Mouse (Mus musculus): ENCODE data around the gene Acer3. TPM values are rescaled to one million over a fixed set of nuclear protein-coding genes. Genes with fewer than 3 reads are reported as not detected.
A peak's percentile ranks its signal among the peaks of the same experiment; 100 is the strongest.

Acer3 gene
- total and polyA plus RNA-seq, 2 experiments from 2014 or later, result 12.1 to 14.1 TPM

DNA sequence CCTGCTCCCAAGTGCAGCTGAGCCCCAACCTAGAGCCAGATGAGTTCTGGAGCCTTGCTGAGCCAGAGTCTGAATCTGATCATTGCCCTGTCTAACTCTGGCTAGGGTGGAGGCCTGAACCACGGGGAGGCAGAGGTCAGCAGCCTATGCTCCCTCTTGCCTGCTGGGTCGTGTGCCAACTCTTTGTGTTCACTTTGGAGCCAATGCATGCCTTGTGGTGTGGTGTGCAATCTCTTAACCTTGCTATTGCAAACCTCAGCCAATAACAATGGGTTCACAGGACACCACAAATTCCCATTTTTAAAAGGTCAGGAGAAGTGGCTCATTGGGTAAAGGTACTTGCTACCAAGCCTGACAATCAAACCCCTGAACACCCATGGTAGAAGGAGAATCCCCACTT lies 4.4 kb downstream of the Acer3 start:
- H3K9me3 ChIP-seq (ENCODE audit: low read length), result no peaks in the 10 kb centered on the region
- no peak for DNase-seq
- no peak for ATAC-seq
- no peaks in the 10 kb centered on the region for H3K36me3 ChIP-seq (ENCODE audit: insufficient read depth)
- no peak overlapping the region for H3K9ac ChIP-seq
- H3K27me3 ChIP-seq (ENCODE audit: insufficient read depth, low read length), result no peaks in the 10 kb centered on the region
- H3K4me3 ChIP-seq (ENCODE audit: low read depth, low read length), result no peak overlapping the region
- H3K4me2 ChIP-seq (ENCODE audit: low read depth), result no peak overlapping the region
- no peak overlapping the region for H3K27ac ChIP-seq (ENCODE audit: low read depth, low read length)
- no peaks in the 10 kb centered on the region for H3K4me1 ChIP-seq (ENCODE audit: insufficient read depth)
- no peak for TF ChIP-seq CTCF (IDR thresholded peaks at IDR 0.05; ENCODE audit: low read depth)
- 46% methylated on average over 2 of the region's 2 CpGs for whole genome bisulfite sequencing

DNA sequence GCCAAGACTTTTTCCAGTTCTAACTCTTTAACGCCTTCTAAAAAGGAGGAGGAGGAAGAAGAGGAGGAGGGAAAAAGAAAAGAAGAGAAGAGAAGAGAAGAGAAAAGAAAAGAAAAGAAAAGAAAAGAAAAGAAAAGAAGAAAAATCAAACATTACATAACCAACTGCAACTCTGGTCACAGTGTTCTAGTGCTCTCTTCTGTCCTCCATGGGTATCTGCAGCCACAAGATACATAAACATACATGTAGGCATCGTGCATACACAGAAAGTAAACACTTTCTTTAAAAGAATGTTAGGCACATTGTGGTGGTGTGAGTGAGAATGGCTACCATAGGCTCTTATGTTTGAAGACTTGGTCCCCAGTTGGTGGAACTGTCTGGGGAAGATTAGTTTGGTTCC lies 5.9 kb downstream of the Acer3 start:
- WGBS, result 81% methylated on average over 2 of the region's 2 CpGs
- H3K27ac ChIP-seq (ENCODE audit: low read depth, low read length), result no peak overlapping the region
- H3K4me3 ChIP-seq (ENCODE audit: low read depth, low read length), result no peak overlapping the region
- ATAC-seq, result no peak
- no peaks in the 10 kb centered on the region for H3K27me3 ChIP-seq (ENCODE audit: insufficient read depth, low read length)
- no peak for DNase-seq
- TF ChIP-seq CTCF (IDR thresholded peaks at IDR 0.05; ENCODE audit: low read depth), result peak; percentile 40; the same call in 1 of the 2 replicates
- H3K9ac ChIP-seq, result no peak overlapping the region
- no peaks in the 10 kb centered on the region for H3K4me1 ChIP-seq (ENCODE audit: insufficient read depth)
- H3K36me3 ChIP-seq (ENCODE audit: insufficient read depth), result no peaks in the 10 kb centered on the region
- no peak overlapping the region for H3K4me2 ChIP-seq (ENCODE audit: low read depth)
- no peaks in the 10 kb centered on the region for H3K9me3 ChIP-seq (ENCODE audit: low read length)

DNA sequence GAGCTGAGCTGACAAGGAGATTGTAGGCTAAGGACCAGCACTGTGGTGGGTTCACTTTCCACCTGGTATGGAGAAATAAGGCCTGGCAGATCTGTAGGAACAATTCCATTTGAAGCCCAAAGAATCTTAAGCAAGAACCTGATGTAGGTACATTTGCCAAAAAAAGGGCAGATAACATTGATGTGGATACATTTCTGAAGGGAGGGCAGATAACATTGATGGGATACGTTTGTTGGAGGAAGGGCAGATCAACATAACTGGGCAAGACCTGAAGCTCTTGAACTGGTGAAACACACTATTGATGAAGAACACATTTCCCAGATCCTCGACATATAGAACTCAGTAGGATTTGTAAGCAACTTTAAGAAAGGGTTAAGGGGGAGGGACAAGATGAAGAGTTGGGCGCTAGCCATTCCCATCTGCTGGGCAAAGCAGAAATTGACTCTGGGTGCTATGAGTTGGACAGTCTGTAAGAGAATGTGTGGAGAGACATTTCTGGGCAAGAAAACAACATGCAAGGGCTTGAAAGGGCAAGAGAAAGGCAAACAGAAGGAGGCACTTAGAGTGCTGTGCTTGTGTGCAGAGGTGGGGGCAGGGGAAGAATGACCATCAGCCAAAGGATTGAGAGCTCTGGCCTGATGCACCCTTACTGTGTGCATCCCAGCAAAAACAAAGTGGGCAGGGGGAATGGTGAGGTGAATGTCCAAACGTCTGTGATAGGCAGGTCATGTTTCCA lies 8.7 kb downstream of the Acer3 start:
- DNase-seq (no peak), ATAC-seq (no peak)
- Histone ChIP-seq H3K27me3 (ENCODE audit: insufficient read depth, low read length) (no peaks in the 10 kb centered on the region), H3K4me2 (ENCODE audit: low read depth) (no peak overlapping the region), H3K4me1 (ENCODE audit: insufficient read depth) (peaks cover 8% of the 10 kb centered on the region; the same call in 1 of the 2 replicates), H3K9ac (no peak overlapping the region), H3K36me3 (ENCODE audit: insufficient read depth) (no peaks in the 10 kb centered on the region), H3K27ac (ENCODE audit: low read depth, low read length) (no peak overlapping the region), H3K9me3 (ENCODE audit: low read length) (no peaks in the 10 kb centered on the region), H3K4me3 (ENCODE audit: low read depth, low read length) (no peak overlapping the region)
- 66% methylated on average over 4 of the region's 4 CpGs for WGBS
- TF ChIP-seq CTCF (IDR thresholded peaks at IDR 0.05; ENCODE audit: low read depth), result no peak

- no peaks in the 10 kb centered on the region for H3K36me3 ChIP-seq (ENCODE audit: insufficient read depth)
- peaks cover 8% of the 10 kb centered on the region; the same call in 1 of the 2 replicates for H3K4me1 ChIP-seq (ENCODE audit: insufficient read depth)
- WGBS, result 63% methylated on average over 6 of the region's 6 CpGs
- H3K9ac ChIP-seq, result no peak overlapping the region
- H3K4me3 ChIP-seq (ENCODE audit: low read depth, low read length), result no peak overlapping the region
- H3K4me2 ChIP-seq (ENCODE audit: low read depth), result no peak overlapping the region
- TF ChIP-seq CTCF (IDR thresholded peaks at IDR 0.05; ENCODE audit: low read depth), result no peak
- no peaks in the 10 kb centered on the region for H3K27me3 ChIP-seq (ENCODE audit: insufficient read depth, low read length)
- DNase-seq (no peak), ATAC-seq (no peak)
- H3K9me3 ChIP-seq (ENCODE audit: low read length), result no peaks in the 10 kb centered on the region
- no peak overlapping the region for H3K27ac ChIP-seq (ENCODE audit: low read depth, low read length)
These were observed 10.7 kb downstream of the Acer3 start for GRCm38 (mm10) chr7:98310266-98310665.

GRCm38 (mm10) chr7:98309219-98310030 lies 11.6 kb downstream of the Acer3 start:
- peaks cover 8% of the 10 kb centered on the region; the same call in 1 of the 2 replicates for H3K4me1 ChIP-seq (ENCODE audit: insufficient read depth)
- H3K27ac ChIP-seq (ENCODE audit: low read depth, low read length), result peak overlapping the region; percentile 57
- ATAC-seq (peak; percentile 97), DNase-seq (peak; percentile 83)
- H3K4me3 ChIP-seq (ENCODE audit: low read depth, low read length), result peak overlapping the region; percentile 70
- H3K36me3 ChIP-seq (ENCODE audit: insufficient read depth), result no peaks in the 10 kb centered on the region
- no peaks in the 10 kb centered on the region for H3K9me3 ChIP-seq (ENCODE audit: low read length)
- peak overlapping the region; percentile 77 for H3K4me2 ChIP-seq (ENCODE audit: low read depth)
- peak overlapping the region; percentile 72 for H3K9ac ChIP-seq
- TF ChIP-seq CTCF (IDR thresholded peaks at IDR 0.05; ENCODE audit: low read depth), result peak; percentile 39
- 1% methylated on average over 52 of the region's 53 CpGs for WGBS
- H3K27me3 ChIP-seq (ENCODE audit: insufficient read depth, low read length), result no peaks in the 10 kb centered on the region

DNA sequence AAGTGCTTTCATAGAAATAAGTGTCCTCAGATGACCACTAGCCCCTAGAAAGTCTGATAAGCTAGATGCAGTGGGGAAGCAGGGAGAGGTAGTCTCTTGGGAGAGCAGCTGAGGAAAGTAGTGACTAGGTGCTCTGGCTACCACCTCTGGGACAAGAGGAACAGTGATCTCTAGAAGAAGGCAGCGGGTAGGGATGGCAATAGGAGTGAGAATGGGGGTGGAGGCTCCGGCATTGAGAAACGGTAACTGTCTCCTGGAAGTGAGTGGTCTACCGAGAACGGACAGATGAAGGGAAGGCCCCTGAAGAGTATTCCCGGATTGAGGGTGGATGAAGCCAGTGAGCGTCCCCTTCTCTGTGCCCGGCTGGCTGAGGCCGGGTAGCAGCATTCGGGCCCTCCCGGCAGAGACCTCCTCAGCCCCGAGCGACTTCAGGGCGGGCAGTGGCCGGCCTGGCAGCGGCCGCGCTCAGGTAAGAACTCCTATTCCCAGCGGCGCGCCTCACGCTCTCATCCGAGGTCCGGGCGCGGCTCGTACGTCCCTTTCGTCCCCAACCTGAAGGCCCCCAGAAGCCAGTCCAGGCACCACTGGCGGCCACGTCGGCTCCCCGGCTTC lies 12.3 kb downstream of the Acer3 start:
- Histone ChIP-seq H3K9ac (peak overlapping the region; percentile 72), H3K9me3 (ENCODE audit: low read length) (no peaks in the 10 kb centered on the region), H3K36me3 (ENCODE audit: insufficient read depth) (no peaks in the 10 kb centered on the region), H3K27me3 (ENCODE audit: insufficient read depth, low read length) (no peaks in the 10 kb centered on the region), H3K4me1 (ENCODE audit: insufficient read depth) (peaks cover 8% of the 10 kb centered on the region; the same call in 1 of the 2 replicates), H3K4me3 (ENCODE audit: low read depth, low read length) (peak overlapping the region; percentile 70), H3K27ac (ENCODE audit: low read depth, low read length) (peak overlapping the region; percentile 57; the same call in 1 of the 2 replicates), H3K4me2 (ENCODE audit: low read depth) (peak overlapping the region; percentile 77)
- peak; percentile 54 for ATAC-seq
- whole genome bisulfite sequencing, result under 1% methylated on average over 33 of the region's 33 CpGs
- no peak for TF ChIP-seq CTCF (IDR thresholded peaks at IDR 0.05; ENCODE audit: low read depth)
- DNase-seq, result peak; percentile 27

Measured in forebrain, postnatal 0 days (tissue).